Mouse (Mus musculus) cerebellum, postnatal 25 days (tissue): ENCODE data around the gene Phgr1.

ENCODE experiments used
- DNase-seq, 2 experiments: peaks; one replicate each; pipeline ENCODE4 v3.0.0; 2021; ENCODE audit warnings: mixed read lengths in 2 of 2

Phgr1 gene

GRCm38 (mm10) chr2:118751896-118752791 lies 20.4 kb upstream of the Phgr1 start:
- DNase-seq: peak; percentile 10 to 16

GRCm38 (mm10) chr2:118752792-118753108 lies 19.8 kb upstream of the Phgr1 start:
- DNase-seq: no peak

GRCm38 (mm10) chr2:118754143-118754542 lies 18.4 kb upstream of the Phgr1 start:
- DNase-seq: peak; percentile 0 to 1

GRCm38 (mm10) chr2:118755407-118755806 lies 17.2 kb upstream of the Phgr1 start:
- DNase-seq: peak in 1 of 2 experiments; percentile 0

- peak; percentile 2 for DNase-seq
Observed at GRCm38 (mm10) chr2:118756103-118756502, 16.5 kb upstream of the Phgr1 start.

GRCm38 (mm10) chr2:118759828-118760227 lies 12.7 kb upstream of the Phgr1 start:
- DNase-seq: peak; percentile 45 to 70

- peak in 1 of 2 experiments; percentile 13 for DNase-seq
Observed at GRCm38 (mm10) chr2:118760311-118761025, 12.1 kb upstream of the Phgr1 start.

- DNase-seq: peak in 1 of 2 experiments; percentile 36
Observed at GRCm38 (mm10) chr2:118761358-118761757, 11.2 kb upstream of the Phgr1 start.

GRCm38 (mm10) chr2:118761906-118762783 lies 10.4 kb upstream of the Phgr1 start, which contains the start of gene Ccdc9b:
Ccdc9b (minus strand) TSS chr2:118762661.
- peak; percentile 91 to 93 for DNase-seq

GRCm38 (mm10) chr2:118762784-118763148 lies 9.8 kb upstream of the Phgr1 start:
- no peak for DNase-seq

- no peak for DNase-seq
Observed at GRCm38 (mm10) chr2:118763469-118763868, 9.1 kb upstream of the Phgr1 start.

- DNase-seq: peak; percentile 59 to 77
Observed at GRCm38 (mm10) chr2:118764094-118764831, 8.3 kb upstream of the Phgr1 start.

- DNase-seq: no peak
Observed at GRCm38 (mm10) chr2:118764875-118765274, 7.7 kb upstream of the Phgr1 start.

GRCm38 (mm10) chr2:118766041-118767033 lies 6.2 kb upstream of the Phgr1 start:
- DNase-seq: no peak

GRCm38 (mm10) chr2:118774536-118774935 lies 2.0 kb downstream of the Phgr1 start:
- DNase-seq: no peak

GRCm38 (mm10) chr2:118775396-118775795 lies 2.8 kb downstream of the Phgr1 start:
- DNase-seq: peak; percentile 41 to 55

- peak; percentile 74 to 77 for DNase-seq
Observed at GRCm38 (mm10) chr2:118775846-118776245, 3.3 kb downstream of the Phgr1 start.

GRCm38 (mm10) chr2:118776295-118776694 lies 3.7 kb downstream of the Phgr1 start:
- DNase-seq: peak in 1 of 2 experiments; percentile 39

GRCm38 (mm10) chr2:118778418-118778817 lies 5.8 kb downstream of the Phgr1 start:
- no peak for DNase-seq

- DNase-seq: peak; percentile 55 to 63
Observed at GRCm38 (mm10) chr2:118779065-118779464, 6.5 kb downstream of the Phgr1 start.
